ENCODE assay signal across 7 mouse cellular contexts in the genomic region with DNA sequence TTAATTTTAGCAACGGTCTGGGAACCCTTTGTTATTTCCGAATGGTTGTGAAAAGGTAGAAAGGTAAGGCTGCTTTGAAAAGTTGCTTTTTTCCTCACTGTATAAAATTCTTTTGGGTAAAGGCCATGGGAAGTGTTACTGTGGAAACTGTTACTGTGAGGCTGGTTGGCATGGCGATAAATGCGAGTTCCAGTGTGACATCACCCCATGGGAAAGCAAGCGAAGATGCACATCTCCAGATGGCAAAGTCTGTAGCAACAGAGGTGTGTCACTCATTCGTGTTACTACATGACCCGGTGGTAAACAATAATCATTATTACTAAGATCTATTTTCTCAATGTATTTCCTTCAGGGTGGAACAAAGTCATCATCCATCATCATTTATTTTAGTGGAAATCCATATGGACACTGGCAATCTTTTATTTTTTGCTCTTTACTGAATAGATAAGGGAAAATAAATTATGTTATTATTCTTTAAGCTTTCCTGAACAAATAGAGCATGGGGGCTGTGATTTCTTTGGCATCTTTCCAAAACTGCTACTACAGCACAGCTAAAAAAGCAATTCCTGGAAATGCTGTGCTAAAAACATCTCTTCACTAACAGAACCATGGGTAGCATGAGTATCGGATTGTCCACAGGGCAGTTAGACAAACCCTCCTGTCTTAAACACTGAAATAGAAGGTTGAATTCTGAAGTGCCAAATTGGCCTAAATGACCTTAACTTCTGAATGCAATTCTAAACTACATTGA.
DNase-seq lines count a peak whose midpoint lies in the region; ATAC-seq lines count a peak whose summit lies in the region.

No protein-coding gene starts in this region.

- no peaks in the 10 kb centered on the region for H3K9me3 ChIP-seq in midbrain, embryonic 14.5 days (ENCODE audit: control insufficient read depth, low read length)

- no peak overlapping the region for H3K4me2 ChIP-seq in midbrain, embryonic 14.5 days (ENCODE audit: low read length)

- peaks cover 6% of the 10 kb centered on the region; the same call in 1 of the 2 replicates for H3K4me1 ChIP-seq in midbrain, embryonic 14.5 days (ENCODE audit: control insufficient read depth, insufficient read depth, low read length)

- 63% methylated on average over 8 of the region's 8 CpGs for WGBS in midbrain, embryonic 14.5 days

- no peaks in the 10 kb centered on the region for H3K27me3 ChIP-seq in midbrain, embryonic 14.5 days (ENCODE audit: control insufficient read depth, insufficient read depth, low read length)

- H3K4me3 ChIP-seq in midbrain, embryonic 14.5 days (replicated peaks; ENCODE audit: low read depth, low read length) = no peak overlapping the region

- no peak overlapping the region for H3K27ac ChIP-seq in midbrain, embryonic 14.5 days (replicated peaks; ENCODE audit: low read depth, low read length)

- peak; percentile 64; the same call in 1 of the 2 replicates for ATAC-seq in midbrain, embryonic 14.5 days (ENCODE audit: low FRiP score, low TSS enrichment)

- peak; percentile 74 for DNase-seq in brain, adult 2 months (ENCODE audit: low read depth, low spot score)
- DNase-seq in brain, embryonic 18.5 days (ENCODE audit: low read depth, low spot score) = peak; percentile 18
- DNase-seq in layer of hippocampus, adult 18-20 months (ENCODE audit: low spot score in 2 of 2) = peak; percentile 47 to 78
- peak; percentile 59 for DNase-seq in midbrain, embryonic 14.5 days
- no peak for DNase-seq in thymus, postnatal 4 days
- no peak for DNase-seq in heart, adult 9 months (ENCODE audit: low spot score in 2 of 2)
- DNase-seq in adipocyte (ENCODE audit: low spot score) = no peak

- H3K9ac ChIP-seq in midbrain, embryonic 14.5 days (replicated peaks; ENCODE audit: low read length) = no peak overlapping the region

- no peaks in the 10 kb centered on the region for H3K36me3 ChIP-seq in midbrain, embryonic 14.5 days (ENCODE audit: control insufficient read depth, insufficient read depth, low read length)

Comparison
In these comparisons a context has a peak if more than half of its experiments do, and no peak if none do; other contexts are left out.
1. DNase-seq: peak in brain, adult 2 months (single experiment), brain, embryonic 18.5 days (single experiment), layer of hippocampus, adult 18-20 months (2 of 2) and midbrain, embryonic 14.5 days (single experiment); none in thymus, postnatal 4 days (single experiment), heart, adult 9 months (0 of 2) and adipocyte (single experiment).